Mouse (Mus musculus): Measurements from ENCODE around the gene Loxl1. TPM values are rescaled to one million over a fixed set of nuclear protein-coding genes. Genes with fewer than 3 reads are reported as not detected.
"Not testable (repeated sequence)": the region's sequence is repeated elsewhere in the genome, so short reads cannot be mapped to it uniquely, and the experiment has no call there.

Gene Loxl1
- polyA plus RNA-seq, 1 experiment from 2014 or later = 11.9 TPM

GRCm38 (mm10) chr9:58271551-58271950 is 41.4 kb downstream of the Loxl1 start:
- H3K27ac ChIP-seq (replicated peaks); H3K27me3 ChIP-seq (replicated peaks; ENCODE audit: low read depth, poor library complexity, severe bottlenecking); H3K4me3 ChIP-seq; DNase-seq (ENCODE audit: low spot score); H3K9me3 ChIP-seq; H3K36me3 ChIP-seq (replicated peaks): not testable (repeated sequence)
- WGBS = 95% methylated on average over 9 of the region's 9 CpGs
- peaks cover 38% of the 10 kb centered on the region for H3K4me1 ChIP-seq

- Histone ChIP-seq H3K4me3 (no peak overlapping the region), H3K27ac (replicated peaks) (no peak overlapping the region), H3K9me3 (no peaks in the 10 kb centered on the region), H3K4me1 (peaks cover 39% of the 10 kb centered on the region), H3K36me3 (replicated peaks) (no peaks in the 10 kb centered on the region), H3K27me3 (replicated peaks; ENCODE audit: low read depth, poor library complexity, severe bottlenecking) (no peaks in the 10 kb centered on the region)
- DNase-seq (ENCODE audit: low spot score) = no peak
- WGBS = 88% methylated on average over 3 of the region's 3 CpGs
These were observed 41.9 kb downstream of the Loxl1 start for GRCm38 (mm10) chr9:58271109-58271508.

- no peaks in the 10 kb centered on the region for H3K9me3 ChIP-seq
- 71% methylated on average over 3 of the region's 3 CpGs for WGBS
- no peak for DNase-seq (ENCODE audit: low spot score)
These were observed 42.9 kb downstream of the Loxl1 start for GRCm38 (mm10) chr9:58270081-58270480.

GRCm38 (mm10) chr9:58268384-58269313 is 44.3 kb downstream of the Loxl1 start:
- Histone ChIP-seq H3K27me3 (replicated peaks; ENCODE audit: low read depth, poor library complexity, severe bottlenecking) (no peaks in the 10 kb centered on the region), H3K36me3 (replicated peaks) (no peaks in the 10 kb centered on the region; the same call in 1 of the 2 replicates), H3K4me1 (peaks cover 19% of the 10 kb centered on the region), H3K4me3 (no peak overlapping the region), H3K27ac (replicated peaks) (no peak overlapping the region), H3K9me3 (no peaks in the 10 kb centered on the region)
- peak; percentile 67 for DNase-seq (ENCODE audit: low spot score)
- WGBS = 60% methylated on average over 12 of the region's 12 CpGs

More at GRCm38 (mm10) chr9:58270081-58270480, 42.9 kb downstream of the Loxl1 start:
- peaks cover 34% of the 10 kb centered on the region for H3K4me1 ChIP-seq
- H3K27me3 ChIP-seq (replicated peaks; ENCODE audit: low read depth, poor library complexity, severe bottlenecking) = no peaks in the 10 kb centered on the region
- no peaks in the 10 kb centered on the region for H3K36me3 ChIP-seq (replicated peaks)
- H3K4me3 ChIP-seq = no peak overlapping the region
- no peak overlapping the region for H3K27ac ChIP-seq (replicated peaks)

GRCm38 (mm10) chr9:58267046-58267445 is 45.9 kb downstream of the Loxl1 start:
- WGBS = 84% methylated on average over 3 of the region's 3 CpGs
- no peak for DNase-seq (ENCODE audit: low spot score)
- Histone ChIP-seq H3K27me3 (replicated peaks; ENCODE audit: low read depth, poor library complexity, severe bottlenecking) (no peaks in the 10 kb centered on the region), H3K36me3 (replicated peaks) (peaks cover 9% of the 10 kb centered on the region), H3K4me1 (peaks cover 16% of the 10 kb centered on the region), H3K27ac (replicated peaks) (0 out of 2 replicates have a peak overlapping the region, but pooled peaks have one; percentile 2), H3K4me3 (no peak overlapping the region), H3K9me3 (no peaks in the 10 kb centered on the region)

- 0 out of 2 replicates have a peak overlapping the region, but pooled peaks have one; percentile 2 for H3K27ac ChIP-seq (replicated peaks)
- H3K4me1 ChIP-seq = peaks cover 16% of the 10 kb centered on the region
- no peaks in the 10 kb centered on the region for H3K27me3 ChIP-seq (replicated peaks; ENCODE audit: low read depth, poor library complexity, severe bottlenecking)
- H3K4me3 ChIP-seq = no peak overlapping the region
- 30% methylated on average over 4 of the region's 4 CpGs for WGBS
- H3K36me3 ChIP-seq (replicated peaks) = peaks cover 13% of the 10 kb centered on the region
- DNase-seq (ENCODE audit: low spot score) = peak; percentile 17
- no peaks in the 10 kb centered on the region for H3K9me3 ChIP-seq
These were observed 46.4 kb downstream of the Loxl1 start for GRCm38 (mm10) chr9:58266571-58267011.

GRCm38 (mm10) chr9:58265368-58265767 is 47.6 kb downstream of the Loxl1 start:
- Histone ChIP-seq H3K4me3 (no peak overlapping the region), H3K4me1 (peaks cover 16% of the 10 kb centered on the region), H3K36me3 (replicated peaks) (peaks cover 22% of the 10 kb centered on the region), H3K27me3 (replicated peaks; ENCODE audit: low read depth, poor library complexity, severe bottlenecking) (no peaks in the 10 kb centered on the region), H3K27ac (replicated peaks) (no peak overlapping the region), H3K9me3 (no peaks in the 10 kb centered on the region)
- 83% methylated on average over 3 of the region's 3 CpGs for WGBS
- no peak for DNase-seq (ENCODE audit: low spot score)

GRCm38 (mm10) chr9:58262507-58262906 is 50.5 kb downstream of the Loxl1 start:
- Histone ChIP-seq H3K36me3 (replicated peaks) (peaks cover 44% of the 10 kb centered on the region), H3K27ac (replicated peaks) (no peak overlapping the region), H3K4me3 (no peak overlapping the region), H3K9me3 (no peaks in the 10 kb centered on the region), H3K27me3 (replicated peaks; ENCODE audit: low read depth, poor library complexity, severe bottlenecking) (no peaks in the 10 kb centered on the region), H3K4me1 (peaks cover 16% of the 10 kb centered on the region)
- WGBS = 93% methylated on average over 5 of the region's 5 CpGs
- DNase-seq (ENCODE audit: low spot score) = no peak

GRCm38 (mm10) chr9:58255704-58256685 is 57.0 kb downstream of the Loxl1 start:
- WGBS = 93% methylated on average over 10 of the region's 10 CpGs
- H3K9me3 ChIP-seq = no peaks in the 10 kb centered on the region
- H3K4me3 ChIP-seq = no peak overlapping the region
- peaks cover 14% of the 10 kb centered on the region for H3K4me1 ChIP-seq
- H3K27me3 ChIP-seq (replicated peaks; ENCODE audit: low read depth, poor library complexity, severe bottlenecking) = no peaks in the 10 kb centered on the region
- DNase-seq (ENCODE audit: low spot score) = no peak
- peaks cover 42% of the 10 kb centered on the region for H3K36me3 ChIP-seq (replicated peaks)
- no peak overlapping the region for H3K27ac ChIP-seq (replicated peaks)

- H3K4me3 ChIP-seq = no peak overlapping the region
- H3K27ac ChIP-seq (replicated peaks) = no peak overlapping the region
- H3K9me3 ChIP-seq = no peaks in the 10 kb centered on the region
- DNase-seq (ENCODE audit: low spot score) = no peak
- H3K27me3 ChIP-seq (replicated peaks; ENCODE audit: low read depth, poor library complexity, severe bottlenecking) = no peaks in the 10 kb centered on the region
- WGBS = 64% methylated on average over 2 of the region's 2 CpGs
- H3K4me1 ChIP-seq = peaks cover 20% of the 10 kb centered on the region
- peaks cover 34% of the 10 kb centered on the region for H3K36me3 ChIP-seq (replicated peaks)
These were observed 57.9 kb downstream of the Loxl1 start for GRCm38 (mm10) chr9:58255105-58255504.

GRCm38 (mm10) chr9:58253805-58254122 is 59.2 kb downstream of the Loxl1 start:
- DNase-seq (ENCODE audit: low spot score); H3K27me3 ChIP-seq (replicated peaks; ENCODE audit: low read depth, poor library complexity, severe bottlenecking); H3K9me3 ChIP-seq: not testable (repeated sequence)
- 73% methylated on average over 5 of the region's 5 CpGs for WGBS
- Histone ChIP-seq H3K4me1 (peaks cover 33% of the 10 kb centered on the region), H3K27ac (replicated peaks) (peak overlapping the region; percentile 83), H3K4me3 (peak overlapping the region; percentile 82), H3K36me3 (replicated peaks) (peaks cover 25% of the 10 kb centered on the region; the same call in 1 of the 2 replicates)
